ENCODE assay signal across 22 mouse cellular contexts in genomic region chr5:37736213-37736612, GRCm38 (mm10). TPM values are rescaled to one million over a fixed set of nuclear protein-coding genes. Genes with fewer than 3 reads are reported as not detected.
DNase-seq lines count a peak whose midpoint lies in the region; ATAC-seq and TF ChIP-seq lines count a peak whose summit lies in the region.
"Had no signal": no experiment of that assay in that cellular context is flagged by ENCODE, and none has a peak within 500 bp of the region (broad histone marks: within the 10 kb centered on the region; RNA-seq: fewer than 3 reads in every experiment).

No protein-coding gene starts in this region.

- 0 out of 2 replicates have a peak, but pooled peaks have one; percentile 16 for TF ChIP-seq CTCF in heart, postnatal 0 days (IDR thresholded peaks at IDR 0.05; ENCODE audit: low read depth)
- TF ChIP-seq CTCF in lung, adult 2 months (IDR thresholded peaks at IDR 0.05; ENCODE audit: insufficient read depth, low read length), result no peak

- no peak for ATAC-seq in heart, postnatal 0 days (ENCODE audit: insufficient read depth, low read depth)
- ATAC-seq in lung, embryonic 15.5 days (ENCODE audit: borderline replicate concordance, extremely low read depth, low FRiP score, low TSS enrichment), result no peak
- no peak for ATAC-seq in embryonic facial prominence, embryonic 14.5 days (ENCODE audit: low read depth)
- ATAC-seq: CD4-positive, CD25-positive, alpha-beta regulatory T cell, adult 4 months; inflammation-experienced regulatory T-cells, adult 6 months had no signal

- no peaks in the 10 kb centered on the region; the same call in 1 of the 2 replicates for H3K9me3 ChIP-seq in heart, postnatal 0 days (replicated peaks; ENCODE audit: control insufficient read depth, low read length)
- H3K9me3 ChIP-seq in lung, embryonic 15.5 days, result no peaks in the 10 kb centered on the region
- no peaks in the 10 kb centered on the region for H3K9me3 ChIP-seq in embryonic facial prominence, embryonic 14.5 days (ENCODE audit: control insufficient read depth, low read length)
- H3K9me3 ChIP-seq: kidney, embryonic 15.5 days; neural tube, embryonic 15.5 days had no signal

- H3K27ac ChIP-seq in heart, postnatal 0 days (ENCODE audit: low read depth), result no peak overlapping the region
- H3K27ac ChIP-seq in lung, embryonic 15.5 days, result no peak overlapping the region
- H3K27ac ChIP-seq in embryonic facial prominence, embryonic 14.5 days (replicated peaks; ENCODE audit: low read depth, low read length), result no peak overlapping the region
- H3K27ac ChIP-seq: kidney, embryonic 15.5 days; neural tube, embryonic 15.5 days had no signal

- intact Hi-C loops in heart, postnatal 14 days (cut with DNase I), result no loop called here

- 39% methylated on average over 7 of the region's 7 CpGs for WGBS in heart, postnatal 0 days
- WGBS in lung, embryonic 15.5 days, result 51% methylated on average over 7 of the region's 7 CpGs
- WGBS in lung, adult 2 months, result 50% methylated on average over 7 of the region's 7 CpGs
- 63% methylated on average over 7 of the region's 7 CpGs for WGBS in embryonic facial prominence, embryonic 14.5 days

- no peak overlapping the region for H3K4me3 ChIP-seq in heart, postnatal 0 days (ENCODE audit: low read depth, low read length)
- no peak overlapping the region for H3K4me3 ChIP-seq in lung, embryonic 15.5 days
- H3K4me3 ChIP-seq in lung, adult 2 months (replicated peaks; ENCODE audit: extremely low read depth, low read depth, low read length), result no peak overlapping the region
- no peak overlapping the region for H3K4me3 ChIP-seq in embryonic facial prominence, embryonic 14.5 days (ENCODE audit: low read depth, low read length)
- H3K4me3 ChIP-seq: kidney, embryonic 15.5 days; megakaryocyte, embryonic 14.5 days; neural tube, embryonic 15.5 days had no signal

- no peaks in the 10 kb centered on the region for H3K27me3 ChIP-seq in heart, postnatal 0 days (ENCODE audit: control insufficient read depth, insufficient read depth, low read length)
- H3K27me3 ChIP-seq in lung, embryonic 15.5 days, result no peaks in the 10 kb centered on the region
- H3K27me3 ChIP-seq in embryonic facial prominence, embryonic 14.5 days (replicated peaks; ENCODE audit: control insufficient read depth, insufficient read depth, low read length), result no peaks in the 10 kb centered on the region
- H3K27me3 ChIP-seq: kidney, embryonic 15.5 days; megakaryocyte, embryonic 14.5 days had no signal

- H3K4me2 ChIP-seq in heart, postnatal 0 days (ENCODE audit: low read depth, low read length), result no peak overlapping the region
- 0 out of 2 replicates have a peak overlapping the region, but pooled peaks have one; percentile 18 for H3K4me2 ChIP-seq in lung, embryonic 15.5 days
- peak overlapping the region; percentile 31; the same call in 1 of the 2 replicates for H3K4me2 ChIP-seq in embryonic facial prominence, embryonic 14.5 days (ENCODE audit: low read depth, low read length)
- H3K4me2 ChIP-seq: heart, embryonic 11.5 days; kidney, embryonic 15.5 days; neural tube, embryonic 15.5 days had no signal

- no peaks in the 10 kb centered on the region for H3K36me3 ChIP-seq in heart, postnatal 0 days (replicated peaks; ENCODE audit: control insufficient read depth, insufficient read depth, low read length)
- H3K36me3 ChIP-seq in lung, embryonic 15.5 days, result no peaks in the 10 kb centered on the region
- no peaks in the 10 kb centered on the region for H3K36me3 ChIP-seq in embryonic facial prominence, embryonic 14.5 days (ENCODE audit: control insufficient read depth, insufficient read depth, low read length)
- H3K36me3 ChIP-seq: kidney, embryonic 15.5 days; neural tube, embryonic 15.5 days had no signal

- TF ChIP-seq EP300 in heart, postnatal 0 days (IDR thresholded peaks at IDR 0.05; ENCODE audit: low read depth), result no peak

- no peak for DNase-seq in heart, postnatal 0 days (ENCODE audit: low spot score)
- DNase-seq in heart, postnatal 14 days, result no peak
- no peak for DNase-seq in lung, adult 2 months
- peak; percentile 17 for DNase-seq in R1 (ENCODE audit: low read depth, low spot score)
- DNase-seq in embryonic facial prominence, embryonic 14.5 days (ENCODE audit: low spot score), result no peak
- DNase-seq in spleen, postnatal 10 days (ENCODE audit: low spot score in 2 of 2), result no peak
- DNase-seq: cerebellum, postnatal 36 days; gastrocnemius, postnatal 10 days; retina, postnatal 1 day had no signal

- no peak overlapping the region for H3K9ac ChIP-seq in heart, postnatal 0 days (replicated peaks; ENCODE audit: low read depth, low read length)
- no peak overlapping the region for H3K9ac ChIP-seq in lung, embryonic 15.5 days
- no peak overlapping the region for H3K9ac ChIP-seq in embryonic facial prominence, embryonic 14.5 days (ENCODE audit: low read depth, low read length)
- H3K9ac ChIP-seq: kidney, embryonic 15.5 days; neural tube, embryonic 15.5 days had no signal

- no peaks in the 10 kb centered on the region for H3K4me1 ChIP-seq in heart, postnatal 0 days (ENCODE audit: control insufficient read depth, insufficient read depth)
- H3K4me1 ChIP-seq in lung, embryonic 15.5 days, result no peaks in the 10 kb centered on the region
- H3K4me1 ChIP-seq in lung, adult 2 months (ENCODE audit: control insufficient read depth, insufficient read depth, low read length), result no peaks in the 10 kb centered on the region
- peaks cover 4% of the 10 kb centered on the region; the same call in 1 of the 2 replicates for H3K4me1 ChIP-seq in embryonic facial prominence, embryonic 14.5 days (ENCODE audit: control insufficient read depth, insufficient read depth, low read length)
- H3K4me1 ChIP-seq: megakaryocyte, embryonic 14.5 days; neural tube, embryonic 15.5 days had no signal

- TF ChIP-seq POLR2A in lung, adult 2 months (IDR thresholded peaks at IDR 0.05; ENCODE audit: borderline replicate concordance, extremely low read depth, low read depth, low read length), result no peak

RNA-seq across cellular contexts. Expression of gene Cytl1, which starts 0.9 kb away (rescaled TPM):
- 19.6 and 31.8 TPM in 2 replicates for total RNA-seq in heart, postnatal 0 days (2014; rRNA removed; ENCODE audit: low replicate concordance)
- 15.9 and 17.4 TPM in 2 replicates for polyA plus RNA-seq in heart, postnatal 0 days (2015; fragmentation: Nextera tagmentation; extraction: Ambion mirVana)
- total RNA-seq in heart, postnatal 14 days (2021), result 10 to 100 TPM; 14.4 to 20.2 TPM
- polyA plus RNA-seq in lung, embryonic 15.5 days (2015; fragmentation: Nextera tagmentation; extraction: Ambion mirVana), result 32.2 and 32.7 TPM in 2 replicates
- polyA plus RNA-seq in lung, adult 2 months (2012; rRNA removed), result 36.3 and 50.8 TPM in 2 replicates
- 46.5 and 77.8 TPM in 2 replicates for polyA plus RNA-seq in embryonic facial prominence, embryonic 14.5 days (2014; fragmentation: Nextera tagmentation; extraction: Ambion mirVana)
- total RNA-seq: hematopoietic stem cell, adult 5-6 weeks; layer of hippocampus, postnatal 10 days had no signal
- polyA plus RNA-seq: CD4-positive, CD25-positive, alpha-beta regulatory T cell, adult 4 months; inflammation-experienced regulatory T-cells, adult 6 months; liver, embryonic 16.5 days; stomach, embryonic 14.5 days had no signal

RNA-seq across cellular contexts. Expression of gene Stk32b, which starts 19.2 kb away (rescaled TPM):
- total RNA-seq in heart, postnatal 0 days (2014; rRNA removed; ENCODE audit: low replicate concordance), result 0.08 and 0.27 TPM in 2 replicates
- polyA plus RNA-seq in heart, postnatal 0 days (2015; fragmentation: Nextera tagmentation; extraction: Ambion mirVana), result 0.36 and 0.44 TPM in 2 replicates
- total RNA-seq in heart, postnatal 14 days (2021), result under 1 TPM; 0.15 to 0.38 TPM
- 0.33 and 0.45 TPM in 2 replicates for polyA plus RNA-seq in lung, embryonic 15.5 days (2015; fragmentation: Nextera tagmentation; extraction: Ambion mirVana)
- polyA plus RNA-seq in lung, adult 2 months (2012; rRNA removed), result 0.03 and 0.07 TPM in 2 replicates
- polyA plus RNA-seq in embryonic facial prominence, embryonic 14.5 days (2014; fragmentation: Nextera tagmentation; extraction: Ambion mirVana), result 5.0 and 5.1 TPM in 2 replicates
- total RNA-seq: hematopoietic stem cell, adult 5-6 weeks had no signal
- polyA plus RNA-seq: CD4-positive, CD25-positive, alpha-beta regulatory T cell, adult 4 months; inflammation-experienced regulatory T-cells, adult 6 months; small intestine, adult 2 months; thymus, postnatal 0 days had no signal
